Mouse (Mus musculus): ENCODE results near the gene Il20ra. TPM values are rescaled to one million over a fixed set of nuclear protein-coding genes. Genes with fewer than 3 reads are reported as not detected.
"Not testable (repeated sequence)": the region's sequence is repeated elsewhere in the genome, so short reads cannot be mapped to it uniquely, and the experiment has no call there.

The Il20ra gene
- polyA plus RNA-seq, 1 experiment from 2014 or later = 0.46 TPM

DNA sequence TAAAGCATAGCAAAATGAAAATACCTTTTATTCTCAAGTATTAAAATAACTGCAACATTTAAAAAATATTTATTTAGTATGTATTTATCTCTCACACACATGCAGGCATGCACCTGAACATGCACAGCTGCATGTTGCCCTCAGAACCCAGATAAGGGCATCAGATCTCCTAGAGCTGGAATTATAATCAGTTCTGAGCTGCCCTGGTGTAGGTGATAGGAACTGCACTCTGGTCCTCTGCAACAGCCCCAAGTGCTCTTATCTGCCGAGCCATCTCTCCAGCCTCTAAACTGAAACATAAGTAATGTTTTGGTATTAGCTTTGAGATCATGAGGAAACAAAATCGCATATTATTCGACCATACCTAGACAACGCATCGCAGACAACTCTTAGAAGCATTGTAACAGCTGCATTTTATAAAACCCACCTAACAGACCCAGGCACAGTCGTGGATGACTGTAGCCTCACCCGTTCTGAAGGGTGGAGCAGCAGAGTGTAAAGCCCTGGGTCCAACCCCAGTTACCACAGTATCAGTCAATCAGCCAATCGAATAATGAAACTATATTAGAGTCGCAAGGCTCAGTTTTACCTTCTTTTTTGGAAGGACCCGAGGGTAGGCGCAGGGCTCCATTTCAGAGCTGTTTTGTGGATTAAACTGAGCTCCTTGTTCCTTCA is 11.9 kb downstream of the Il20ra start:
- 81% methylated on average over 11 of the region's 11 CpGs for WGBS
- Histone ChIP-seq H3K9ac (ENCODE audit: low read depth, low read length) (no peak overlapping the region), H3K9me3 (ENCODE audit: control insufficient read depth, low read length) (no peaks in the 10 kb centered on the region), H3K27me3 (replicated peaks; ENCODE audit: control insufficient read depth, insufficient read depth, low read length) (no peaks in the 10 kb centered on the region), H3K4me2 (ENCODE audit: low read depth, low read length) (no peak overlapping the region), H3K27ac (replicated peaks; ENCODE audit: low read depth, low read length) (no peak overlapping the region), H3K4me3 (ENCODE audit: low read depth, low read length) (no peak overlapping the region), H3K4me1 (ENCODE audit: control insufficient read depth, insufficient read depth, low read length) (no peaks in the 10 kb centered on the region), H3K36me3 (ENCODE audit: control insufficient read depth, insufficient read depth, low read length) (no peaks in the 10 kb centered on the region)
- no peak for ATAC-seq (ENCODE audit: low read depth)
- no peak for DNase-seq (ENCODE audit: low spot score)

- 81% methylated on average over 2 of the region's 2 CpGs for WGBS
- ATAC-seq (ENCODE audit: low read depth) = not testable (repeated sequence)
Measured at GRCm38 (mm10) chr10:19738442-19738841, 26.1 kb downstream of the Il20ra start.

GRCm38 (mm10) chr10:19745662-19746061 is 33.3 kb downstream of the Il20ra start:
- Histone ChIP-seq H3K4me3 (ENCODE audit: low read depth, low read length) (no peak overlapping the region), H3K4me1 (ENCODE audit: control insufficient read depth, insufficient read depth, low read length) (no peaks in the 10 kb centered on the region), H3K9ac (ENCODE audit: low read depth, low read length) (no peak overlapping the region), H3K27ac (replicated peaks; ENCODE audit: low read depth, low read length) (no peak overlapping the region), H3K9me3 (ENCODE audit: control insufficient read depth, low read length) (no peaks in the 10 kb centered on the region), H3K27me3 (replicated peaks; ENCODE audit: control insufficient read depth, insufficient read depth, low read length) (no peaks in the 10 kb centered on the region; the same call in 1 of the 2 replicates), H3K4me2 (ENCODE audit: low read depth, low read length) (no peak overlapping the region), H3K36me3 (ENCODE audit: control insufficient read depth, insufficient read depth, low read length) (no peaks in the 10 kb centered on the region)
- WGBS = 41% methylated on average over 1 of the region's 1 CpGs
- no peak for DNase-seq (ENCODE audit: low spot score)
- no peak for ATAC-seq (ENCODE audit: low read depth)

More at GRCm38 (mm10) chr10:19738442-19738841, 26.1 kb downstream of the Il20ra start:
- H3K4me1 ChIP-seq (ENCODE audit: control insufficient read depth, insufficient read depth, low read length); H3K27ac ChIP-seq (replicated peaks; ENCODE audit: low read depth, low read length); H3K9me3 ChIP-seq (ENCODE audit: control insufficient read depth, low read length); H3K9ac ChIP-seq (ENCODE audit: low read depth, low read length); H3K27me3 ChIP-seq (replicated peaks; ENCODE audit: control insufficient read depth, insufficient read depth, low read length); DNase-seq (ENCODE audit: low spot score); H3K4me2 ChIP-seq (ENCODE audit: low read depth, low read length); H3K36me3 ChIP-seq (ENCODE audit: control insufficient read depth, insufficient read depth, low read length); H3K4me3 ChIP-seq (ENCODE audit: low read depth, low read length): not testable (repeated sequence)

GRCm38 (mm10) chr10:19746156-19746555 is 33.8 kb downstream of the Il20ra start:
- Histone ChIP-seq H3K4me3 (ENCODE audit: low read depth, low read length) (no peak overlapping the region), H3K4me1 (ENCODE audit: control insufficient read depth, insufficient read depth, low read length) (no peaks in the 10 kb centered on the region), H3K27ac (replicated peaks; ENCODE audit: low read depth, low read length) (no peak overlapping the region), H3K9ac (ENCODE audit: low read depth, low read length) (no peak overlapping the region), H3K9me3 (ENCODE audit: control insufficient read depth, low read length) (no peaks in the 10 kb centered on the region), H3K36me3 (ENCODE audit: control insufficient read depth, insufficient read depth, low read length) (no peaks in the 10 kb centered on the region), H3K27me3 (replicated peaks; ENCODE audit: control insufficient read depth, insufficient read depth, low read length) (no peaks in the 10 kb centered on the region; the same call in 1 of the 2 replicates), H3K4me2 (ENCODE audit: low read depth, low read length) (no peak overlapping the region)
- ATAC-seq (ENCODE audit: low read depth) (no peak), DNase-seq (ENCODE audit: low spot score) (no peak)
- WGBS = 67% methylated on average over 1 of the region's 1 CpGs

- DNase-seq (ENCODE audit: low spot score) (no peak), ATAC-seq (ENCODE audit: low read depth) (no peak)
- no peaks in the 10 kb centered on the region for H3K36me3 ChIP-seq (ENCODE audit: control insufficient read depth, insufficient read depth, low read length)
- WGBS = 69% methylated on average over 4 of the region's 4 CpGs
- H3K9ac ChIP-seq (ENCODE audit: low read depth, low read length) = no peak overlapping the region
- H3K4me3 ChIP-seq (ENCODE audit: low read depth, low read length) = no peak overlapping the region
- H3K4me1 ChIP-seq (ENCODE audit: control insufficient read depth, insufficient read depth, low read length) = no peaks in the 10 kb centered on the region
- H3K27ac ChIP-seq (replicated peaks; ENCODE audit: low read depth, low read length) = no peak overlapping the region
- no peak overlapping the region for H3K4me2 ChIP-seq (ENCODE audit: low read depth, low read length)
- no peaks in the 10 kb centered on the region for H3K9me3 ChIP-seq (ENCODE audit: control insufficient read depth, low read length)
- no peaks in the 10 kb centered on the region; the same call in 1 of the 2 replicates for H3K27me3 ChIP-seq (replicated peaks; ENCODE audit: control insufficient read depth, insufficient read depth, low read length)
Measured at GRCm38 (mm10) chr10:19747661-19748060, 35.3 kb downstream of the Il20ra start.

DNA sequence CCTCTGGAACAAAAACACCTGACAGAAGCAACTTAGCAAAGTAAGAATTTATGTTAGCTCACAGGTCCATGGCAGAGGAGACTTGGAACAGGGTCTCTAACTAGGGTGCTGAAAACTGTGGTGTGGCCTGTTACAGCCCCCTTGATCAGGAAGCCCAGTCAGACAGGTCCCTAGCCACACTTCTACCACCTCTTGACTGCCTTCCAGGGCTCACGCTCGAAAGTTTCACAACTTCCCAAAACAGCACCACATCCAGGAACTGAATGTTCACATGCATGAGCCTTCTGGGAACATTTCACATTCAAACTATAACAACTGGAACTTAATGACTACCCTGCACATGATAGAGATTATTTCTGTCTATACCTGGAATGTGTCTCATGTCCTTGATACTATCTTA is 53.1 kb downstream of the Il20ra start:
- DNase-seq (ENCODE audit: low spot score) = no peak
- H3K36me3 ChIP-seq (ENCODE audit: control insufficient read depth, insufficient read depth, low read length) = no peaks in the 10 kb centered on the region
- no peaks in the 10 kb centered on the region for H3K9me3 ChIP-seq (ENCODE audit: control insufficient read depth, low read length)
- H3K9ac ChIP-seq (ENCODE audit: low read depth, low read length) = no peak overlapping the region
- no peaks in the 10 kb centered on the region for H3K27me3 ChIP-seq (replicated peaks; ENCODE audit: control insufficient read depth, insufficient read depth, low read length)
- WGBS = 83% methylated on average over 2 of the region's 2 CpGs
- no peak for ATAC-seq (ENCODE audit: low read depth)
- no peak overlapping the region for H3K4me2 ChIP-seq (ENCODE audit: low read depth, low read length)
- H3K4me1 ChIP-seq (ENCODE audit: control insufficient read depth, insufficient read depth, low read length) = no peaks in the 10 kb centered on the region
- no peak overlapping the region for H3K4me3 ChIP-seq (ENCODE audit: low read depth, low read length)
- no peak overlapping the region for H3K27ac ChIP-seq (replicated peaks; ENCODE audit: low read depth, low read length)

DNA sequence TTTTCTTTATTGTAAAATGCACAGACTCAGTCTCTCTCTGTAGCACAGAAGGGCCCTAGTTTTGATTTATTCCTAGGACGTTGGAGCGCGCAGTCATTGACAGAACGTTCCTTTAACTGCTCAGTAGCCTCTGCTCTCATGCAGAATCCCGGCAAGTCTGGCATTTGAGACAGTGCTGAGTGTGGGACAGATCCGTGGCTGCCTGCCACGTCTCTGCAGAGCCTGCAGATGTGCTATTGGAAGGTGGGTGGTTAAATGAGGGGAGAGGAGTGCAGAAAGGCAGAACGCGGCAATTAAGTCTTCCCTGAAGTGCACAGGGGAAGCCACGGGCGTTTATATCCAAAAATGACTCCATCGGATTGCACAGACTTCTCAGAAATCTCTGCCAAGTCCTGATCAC is 66.7 kb downstream of the Il20ra start:
- H3K27ac ChIP-seq (replicated peaks; ENCODE audit: low read depth, low read length) = no peak overlapping the region
- WGBS = 63% methylated on average over 12 of the region's 12 CpGs
- no peak overlapping the region for H3K9ac ChIP-seq (ENCODE audit: low read depth, low read length)
- no peak overlapping the region for H3K4me2 ChIP-seq (ENCODE audit: low read depth, low read length)
- no peaks in the 10 kb centered on the region for H3K9me3 ChIP-seq (ENCODE audit: control insufficient read depth, low read length)
- no peaks in the 10 kb centered on the region for H3K36me3 ChIP-seq (ENCODE audit: control insufficient read depth, insufficient read depth, low read length)
- H3K27me3 ChIP-seq (replicated peaks; ENCODE audit: control insufficient read depth, insufficient read depth, low read length) = no peaks in the 10 kb centered on the region
- DNase-seq (ENCODE audit: low spot score) = peak; percentile 64
- no peak for ATAC-seq (ENCODE audit: low read depth)
- H3K4me1 ChIP-seq (ENCODE audit: control insufficient read depth, insufficient read depth, low read length) = no peaks in the 10 kb centered on the region
- no peak overlapping the region for H3K4me3 ChIP-seq (ENCODE audit: low read depth, low read length)

GRCm38 (mm10) chr10:19781365-19781764 is 69.0 kb downstream of the Il20ra start:
- Histone ChIP-seq H3K27ac (replicated peaks; ENCODE audit: low read depth, low read length) (no peak overlapping the region), H3K9me3 (ENCODE audit: control insufficient read depth, low read length) (no peaks in the 10 kb centered on the region), H3K4me3 (ENCODE audit: low read depth, low read length) (no peak overlapping the region), H3K4me1 (ENCODE audit: control insufficient read depth, insufficient read depth, low read length) (no peaks in the 10 kb centered on the region), H3K27me3 (replicated peaks; ENCODE audit: control insufficient read depth, insufficient read depth, low read length) (no peaks in the 10 kb centered on the region), H3K9ac (ENCODE audit: low read depth, low read length) (no peak overlapping the region), H3K4me2 (ENCODE audit: low read depth, low read length) (no peak overlapping the region), H3K36me3 (ENCODE audit: control insufficient read depth, insufficient read depth, low read length) (no peaks in the 10 kb centered on the region)
- no peak for ATAC-seq (ENCODE audit: low read depth)
- WGBS = 87% methylated on average over 5 of the region's 5 CpGs
- no peak for DNase-seq (ENCODE audit: low spot score)

GRCm38 (mm10) chr10:19794996-19795395 is 82.6 kb downstream of the Il20ra start:
- DNase-seq (ENCODE audit: low spot score) (no peak), ATAC-seq (ENCODE audit: low read depth) (no peak)
- 71% methylated on average over 8 of the region's 8 CpGs for WGBS
- no peaks in the 10 kb centered on the region for H3K4me1 ChIP-seq (ENCODE audit: control insufficient read depth, insufficient read depth, low read length)
- no peak overlapping the region for H3K27ac ChIP-seq (replicated peaks; ENCODE audit: low read depth, low read length)
- H3K9me3 ChIP-seq (ENCODE audit: control insufficient read depth, low read length) = no peaks in the 10 kb centered on the region
- H3K27me3 ChIP-seq (replicated peaks; ENCODE audit: control insufficient read depth, insufficient read depth, low read length) = no peaks in the 10 kb centered on the region
- no peaks in the 10 kb centered on the region for H3K36me3 ChIP-seq (ENCODE audit: control insufficient read depth, insufficient read depth, low read length)
- no peak overlapping the region for H3K4me3 ChIP-seq (ENCODE audit: low read depth, low read length)
- H3K4me2 ChIP-seq (ENCODE audit: low read depth, low read length) = no peak overlapping the region
- no peak overlapping the region for H3K9ac ChIP-seq (ENCODE audit: low read depth, low read length)
